Mouse (Mus musculus) lung, postnatal 0 days (tissue): Measurements from ENCODE around the gene Copb1.
A peak's percentile ranks its signal among the peaks of the same experiment; 100 is the strongest.

Experiments used
- CTCF ChIP-seq: IDR thresholded peaks from 2 replicates; pipeline ENCODE4 v1.5.1; 2016; ENCODE audit warnings: antibody characterized with exemption, mild to moderate bottlenecking
- EP300 ChIP-seq: IDR thresholded peaks from 2 replicates; pipeline ENCODE4 v1.6.1; 2016; ENCODE audit warnings: antibody characterized with exemption, mild to moderate bottlenecking, control low read depth

DNA sequence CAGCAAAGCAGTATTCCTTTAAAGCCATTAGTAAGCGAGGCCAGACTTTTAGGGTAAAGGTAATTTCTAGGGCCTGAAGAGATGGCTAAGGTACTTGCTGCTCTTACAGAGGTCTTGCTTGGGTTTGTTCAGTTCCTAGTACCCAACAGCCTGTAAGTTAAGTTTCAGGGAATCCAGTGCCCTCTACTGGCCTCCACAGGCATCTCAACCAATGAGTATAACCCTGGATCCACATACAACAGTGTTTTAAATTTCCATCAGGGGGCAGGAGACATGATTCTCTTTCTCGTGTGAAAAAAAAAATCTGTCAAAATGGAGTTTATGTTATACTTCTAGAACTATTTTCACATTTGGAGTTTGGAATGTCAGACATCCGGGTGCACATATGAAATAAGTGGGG lies 27.2 kb upstream of the Copb1 start:
- TF ChIP-seq CTCF (peak; percentile 83), EP300 (no peak)
